Mouse (Mus musculus) stomach, postnatal 0 days (tissue): Measurements from ENCODE around the gene Pigf. TPM values are rescaled to one million over a fixed set of nuclear protein-coding genes. Genes with fewer than 3 reads are reported as not detected.
A peak's percentile ranks its signal among the peaks of the same experiment; 100 is the strongest.

Source experiments
- ATAC-seq: fragments of 200-750 bp; cut with Nextera tagmentation; 2 replicates; pipeline ENCODE4 v1.8.0; 2017; ENCODE audit not compliant: low FRiP score, low TSS enrichment
- DNase-seq: peaks from one replicate; pipeline ENCODE4 v3.0.0-alpha.2; 2016; ENCODE audit warnings: low spot score
- H3K27ac ChIP-seq: fragments of 300-500 bp; sonication (generic); replicated peaks from 2 replicates; pipeline ENCODE4 v1.5.1; 2014; ENCODE audit warnings: mild to moderate bottlenecking, control low read depth
- H3K27me3 ChIP-seq: fragments of 300-500 bp; sonication (generic); 2 replicates; pipeline ENCODE4 v1.6.1; 2014; ENCODE audit warnings: low read length; ENCODE audit not compliant: control insufficient read depth, insufficient read depth
- H3K36me3 ChIP-seq: fragments of 300-500 bp; sonication (generic); 2 replicates; pipeline ENCODE4 v1.6.1; 2014; ENCODE audit warnings: low read length, mixed read lengths; ENCODE audit not compliant: control insufficient read depth, insufficient read depth
- H3K4me1 ChIP-seq: fragments of 300-500 bp; sonication (generic); replicated peaks from 2 replicates; pipeline ENCODE4 v1.6.1; 2014; ENCODE audit warnings: antibody characterized with exemption; ENCODE audit not compliant: control insufficient read depth, insufficient read depth
- H3K4me2 ChIP-seq: fragments of 300-500 bp; sonication (generic); replicated peaks from 2 replicates; pipeline ENCODE4 v1.6.1; 2014; ENCODE audit warnings: low read depth, mild to moderate bottlenecking, control low read depth, moderate library complexity
- H3K4me3 ChIP-seq: fragments of 300-500 bp; sonication (generic); 2 replicates; pipeline ENCODE4 v1.5.1; 2014; ENCODE audit warnings: low read depth, low read length, control low read depth
- H3K9ac ChIP-seq: fragments of 300-500 bp; sonication (generic); 2 replicates; pipeline ENCODE4 v1.6.1; 2014; ENCODE audit warnings: mild to moderate bottlenecking, low read length, control low read depth, mixed read lengths
- H3K9me3 ChIP-seq: fragments of 300-500 bp; sonication (generic); 2 replicates; pipeline ENCODE4 v1.6.1; 2016; ENCODE audit warnings: low read length; ENCODE audit not compliant: control insufficient read depth
- CTCF ChIP-seq: IDR thresholded peaks from 2 replicates; pipeline ENCODE4 v1.5.1; 2016; ENCODE audit warnings: antibody characterized with exemption, low read depth, mild to moderate bottlenecking, moderate library complexity
- EP300 ChIP-seq: optimal IDR thresholded peaks from 2 replicates; pipeline ENCODE3; 2016; ENCODE audit warnings: antibody characterized with exemption
- WGBS: fragments of 180-500 bp; shearing (Covaris S2); extraction: QIAGEN DNeasy Blood & Tissue Kit; methylation state at CpG from one replicate; pipeline ENCODE4 v1.1.7; 2014; 5-methylcytosine and 5-hydroxymethylcytosine counted together
- polyA plus RNA-seq: library from polyadenylated mRNA; unstranded; fragments of >200 nt; fragmentation: Nextera tagmentation; extraction: Ambion mirVana; gene quantifications from 2 replicates; pipeline ENCODE4 v1.2.1, GENCODE M21; 2015

Gene Pigf
- polyA plus RNA-seq, 1 experiment from 2014 or later = 50.2 TPM

DNA sequence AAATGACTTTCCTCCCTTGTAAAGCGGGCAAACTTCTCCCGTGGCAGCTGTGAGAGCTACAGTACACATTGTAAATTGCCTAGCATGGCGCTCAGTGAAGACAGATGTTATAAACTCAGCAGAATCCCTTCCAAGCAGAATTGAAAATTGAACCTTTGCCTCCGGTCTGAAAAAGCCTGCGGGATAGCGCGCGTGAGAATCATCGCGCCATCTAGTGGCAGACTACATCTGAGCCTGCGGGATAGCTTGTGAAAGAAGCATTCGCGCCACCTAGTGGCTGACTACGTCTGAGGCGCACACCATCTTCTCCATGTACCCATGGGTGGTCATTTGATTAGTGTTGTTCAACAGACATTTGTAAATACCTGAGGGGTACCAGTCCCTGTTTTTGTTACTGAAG is 19.2 kb upstream of the Pigf start:
- H3K9me3 ChIP-seq = no peaks in the 10 kb centered on the region
- peak; percentile 100 for TF ChIP-seq CTCF
- no peak for TF ChIP-seq EP300
- ATAC-seq (peak; percentile 83), DNase-seq (peak; percentile 91)
- H3K27ac ChIP-seq = no peak overlapping the region
- no peaks in the 10 kb centered on the region for H3K4me1 ChIP-seq
- WGBS = 2% methylated on average over 15 of the region's 15 CpGs
- H3K27me3 ChIP-seq = no peaks in the 10 kb centered on the region
- H3K9ac ChIP-seq = no peak overlapping the region
- H3K4me2 ChIP-seq = no peak overlapping the region
- H3K36me3 ChIP-seq = no peaks in the 10 kb centered on the region
- no peak overlapping the region for H3K4me3 ChIP-seq

DNA sequence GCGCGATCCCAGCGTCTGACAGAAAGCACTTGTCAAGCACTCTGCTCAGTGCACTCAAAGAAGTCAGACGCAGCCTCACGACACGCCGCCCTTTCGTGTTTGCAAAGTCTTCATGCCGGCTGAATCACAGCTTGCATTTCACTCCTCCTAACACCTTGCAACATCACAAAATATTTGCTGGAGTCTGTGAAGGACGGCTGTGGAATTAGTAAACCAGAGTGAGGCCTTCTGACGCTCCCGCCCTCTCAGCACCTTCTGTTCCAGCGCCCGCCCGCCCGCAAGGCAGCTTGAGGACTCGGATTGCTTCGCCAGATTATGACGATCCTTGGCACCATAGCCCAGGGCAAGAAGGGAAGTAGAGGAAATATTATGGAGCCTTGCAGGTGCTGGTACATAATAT is 16.5 kb upstream of the Pigf start:
- ATAC-seq (no peak), DNase-seq (peak; percentile 18)
- Histone ChIP-seq H3K27ac (no peak overlapping the region), H3K4me1 (no peaks in the 10 kb centered on the region), H3K27me3 (no peaks in the 10 kb centered on the region), H3K9ac (no peak overlapping the region), H3K9me3 (no peaks in the 10 kb centered on the region), H3K4me3 (no peak overlapping the region), H3K4me2 (no peak overlapping the region), H3K36me3 (no peaks in the 10 kb centered on the region)
- 53% methylated on average over 19 of the region's 19 CpGs for WGBS
- TF ChIP-seq CTCF (no peak), EP300 (no peak)

DNA sequence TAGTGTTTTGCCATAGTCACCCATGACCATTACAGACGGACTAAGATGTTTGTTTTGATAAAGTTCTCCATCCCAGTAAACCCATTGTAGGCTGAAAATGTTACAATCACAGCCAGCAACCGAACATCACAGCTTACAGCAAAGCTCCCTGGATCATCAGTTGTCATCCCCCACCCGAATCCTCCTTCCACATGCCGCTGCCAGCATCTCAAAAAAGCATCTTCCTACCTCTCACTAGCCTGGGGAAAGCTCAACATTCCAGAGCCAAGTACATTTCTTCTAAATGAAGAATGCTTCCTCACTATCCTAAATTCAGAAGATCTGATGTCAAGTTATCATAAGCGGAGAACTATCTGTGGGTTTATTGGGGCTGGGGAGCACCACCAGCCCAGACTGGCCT is 13.3 kb upstream of the Pigf start:
- H3K4me2 ChIP-seq = no peak overlapping the region
- no peak for TF ChIP-seq EP300
- TF ChIP-seq CTCF = no peak
- H3K36me3 ChIP-seq = no peaks in the 10 kb centered on the region
- H3K4me1 ChIP-seq = no peaks in the 10 kb centered on the region
- H3K27me3 ChIP-seq = no peaks in the 10 kb centered on the region
- WGBS = 82% methylated on average over 5 of the region's 5 CpGs
- H3K9me3 ChIP-seq = no peaks in the 10 kb centered on the region
- no peak overlapping the region for H3K27ac ChIP-seq
- no peak overlapping the region for H3K4me3 ChIP-seq
- DNase-seq (no peak), ATAC-seq (no peak)
- no peak overlapping the region for H3K9ac ChIP-seq

DNA sequence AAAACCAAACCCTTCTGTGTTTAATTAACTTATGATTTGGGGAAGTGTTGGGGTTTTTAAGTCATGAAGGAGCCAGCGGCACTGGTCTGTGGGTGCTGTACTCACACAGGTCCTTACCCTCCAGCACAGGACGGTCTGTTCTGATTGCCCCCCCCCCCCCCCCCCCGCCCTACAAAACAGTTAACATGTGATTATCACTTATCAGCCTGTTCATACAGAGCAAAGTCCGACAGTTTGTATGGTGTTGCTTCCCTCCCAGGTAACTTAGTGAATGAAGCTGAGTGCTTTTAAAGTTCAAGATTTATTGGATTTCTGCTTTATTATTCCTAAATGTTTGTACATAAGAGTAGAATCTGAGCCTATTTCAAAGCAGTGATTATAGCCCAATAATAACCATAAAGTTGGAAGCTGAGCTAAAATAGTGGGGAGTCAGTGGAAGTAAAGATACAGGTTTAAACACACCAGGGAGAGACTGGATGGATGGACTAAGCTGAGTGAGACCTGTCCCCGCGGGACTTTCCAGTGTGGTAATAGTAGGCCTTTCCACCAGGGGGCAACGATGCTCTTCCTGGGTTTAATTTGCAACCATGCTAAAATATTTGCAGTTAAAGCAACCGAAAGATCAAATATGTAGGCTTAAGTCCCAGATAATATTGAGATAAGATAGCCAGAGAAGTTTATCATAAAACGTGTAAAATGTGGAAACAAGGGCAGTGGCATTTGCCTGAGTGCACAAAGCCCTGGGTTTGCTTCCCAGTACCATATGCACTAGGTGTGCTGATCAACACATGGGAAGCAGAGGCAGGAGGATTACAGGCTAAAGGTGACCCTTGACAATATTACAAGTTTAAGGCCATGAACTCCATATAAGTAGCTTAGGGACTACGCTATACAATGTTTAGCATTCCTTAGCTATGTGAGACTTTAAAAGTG is 11.2 kb upstream of the Pigf start:
- H3K27ac ChIP-seq = no peak overlapping the region
- DNase-seq = peak; percentile 48
- H3K27me3 ChIP-seq = no peaks in the 10 kb centered on the region
- WGBS = 51% methylated on average over 10 of the region's 10 CpGs
- no peaks in the 10 kb centered on the region for H3K9me3 ChIP-seq
- ATAC-seq = peak; percentile 66; the same call in 1 of the 2 replicates
- H3K4me1 ChIP-seq = no peaks in the 10 kb centered on the region
- TF ChIP-seq EP300 = no peak
- peak; percentile 87 for TF ChIP-seq CTCF
- no peak overlapping the region for H3K4me2 ChIP-seq
- H3K4me3 ChIP-seq = no peak overlapping the region
- no peak overlapping the region for H3K9ac ChIP-seq
- H3K36me3 ChIP-seq = 0 out of 2 replicates have a peak, but pooled peaks cover 3% of the 10 kb centered on the region

DNA sequence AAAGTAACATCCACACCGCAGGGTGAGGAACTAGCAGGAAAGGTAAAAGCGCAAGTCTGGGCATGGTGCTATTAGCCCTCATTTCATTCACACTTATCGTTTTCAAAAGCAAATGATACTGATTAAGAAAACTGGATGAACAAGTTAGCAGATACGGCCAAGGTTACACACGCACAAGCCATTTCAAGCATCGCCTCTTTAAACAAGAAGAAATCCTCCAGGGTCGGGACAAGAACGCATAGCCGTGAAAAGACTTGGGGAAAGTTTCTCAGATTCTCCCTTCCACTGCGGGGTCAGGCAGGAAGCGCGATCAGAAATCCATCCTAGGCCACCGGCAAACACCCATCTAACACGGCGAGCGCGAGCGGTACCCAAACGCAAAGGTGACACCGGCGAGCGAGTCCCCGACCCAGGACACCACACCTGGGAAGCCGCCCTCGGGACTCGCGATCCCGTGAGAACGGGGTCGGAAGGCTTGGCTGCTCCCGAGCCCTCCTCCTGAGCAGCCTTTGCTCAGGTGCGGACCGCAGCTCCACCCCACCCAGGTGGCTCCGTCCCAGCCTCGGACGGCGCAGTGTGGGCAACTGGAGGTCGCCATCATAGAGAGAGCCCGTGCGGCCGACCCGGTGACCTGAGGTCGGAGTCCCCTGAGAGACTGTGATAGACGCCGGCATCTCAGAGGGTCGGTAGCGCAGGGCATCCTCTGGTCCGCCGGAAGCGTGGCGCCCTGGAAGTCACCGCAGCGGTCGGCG is 539 bp downstream of the Pigf start:
- DNase-seq (peak; percentile 64), ATAC-seq (peak; percentile 73)
- Histone ChIP-seq H3K27me3 (no peaks in the 10 kb centered on the region), H3K9ac (peak overlapping the region; percentile 75), H3K4me2 (peak overlapping the region; percentile 96), H3K9me3 (no peaks in the 10 kb centered on the region), H3K4me3 (peak overlapping the region; percentile 90), H3K27ac (peak overlapping the region; percentile 74), H3K36me3 (no peaks in the 10 kb centered on the region), H3K4me1 (no peaks in the 10 kb centered on the region)
- TF ChIP-seq EP300 = no peak
- no peak for TF ChIP-seq CTCF
- 1% methylated on average over 55 of the region's 55 CpGs for WGBS
